Mouse (Mus musculus) heart, adult 2 months (tissue): ENCODE measurements around the gene Olfml2a.

Experiments used
- CTCF ChIP-seq: fragments of 200-600 bp; IDR thresholded peaks from 2 replicates; pipeline ENCODE4 v1.8.1; 2022; ENCODE audit warnings: antibody characterized with exemption, mild to moderate bottlenecking, moderate library complexity
- EP300 ChIP-seq: fragments of 200-500 bp; IDR thresholded peaks from 2 replicates; pipeline ENCODE4 v1.6.1; 2011; ENCODE audit warnings: low read depth, low read length, control low read depth; ENCODE audit not compliant: insufficient read depth
- POLR2A ChIP-seq: fragments of 200-500 bp; IDR thresholded peaks from 2 replicates; pipeline ENCODE4 v1.6.1; 2011; ENCODE audit warnings: mild to moderate bottlenecking, low read depth, low read length, control low read depth; ENCODE audit not compliant: insufficient read depth

DNA sequence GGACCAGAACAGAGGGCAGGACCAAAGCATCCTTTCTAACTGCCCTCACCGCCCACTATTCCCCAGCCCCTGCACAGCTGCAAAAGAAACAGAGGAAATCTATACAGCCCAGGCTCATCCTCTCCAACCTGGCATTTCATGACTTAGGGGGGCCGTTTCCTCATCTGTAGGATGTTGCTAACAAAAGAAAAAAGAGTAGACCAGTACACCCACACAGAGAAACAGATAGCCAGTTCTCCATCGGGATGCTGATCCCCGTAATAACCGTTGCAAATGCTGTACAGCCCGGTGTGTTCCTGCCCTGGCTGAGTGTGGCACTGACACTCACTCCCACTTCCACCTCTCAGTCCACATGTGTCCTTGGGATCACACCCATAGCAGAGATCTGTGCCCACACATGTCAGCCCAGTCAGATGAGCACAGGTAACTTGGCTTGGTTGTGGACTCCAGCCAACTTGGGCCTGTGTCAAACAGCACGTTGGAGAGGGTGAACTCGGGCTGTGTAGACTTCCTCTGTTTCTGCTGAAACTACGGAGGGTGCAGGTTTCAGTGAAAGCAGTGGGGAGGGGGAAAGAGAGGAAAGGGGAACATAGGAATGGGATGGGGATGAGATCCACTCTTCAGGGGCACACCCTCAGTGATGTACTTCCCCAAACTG, 5.1 kb downstream of the Olfml2a start:
- no peak for TF ChIP-seq CTCF
- no peak for TF ChIP-seq POLR2A
- no peak for TF ChIP-seq EP300
